Mouse (Mus musculus): ENCODE data around the gene Larp1b.

- TF ChIP-seq CTCF (IDR thresholded peaks at IDR 0.05; ENCODE audit: low read depth): no peak
- TF ChIP-seq EP300 (optimal IDR thresholded peaks at IDR 0.05): no peak
Measured at GRCm38 (mm10) chr3:40954792-40955191, 5.2 kb downstream of the Larp1b start.
